Mouse (Mus musculus) hindbrain, embryonic 16.5 days (tissue): ENCODE data around the gene Camk2d. TPM values are rescaled to one million over a fixed set of nuclear protein-coding genes. Genes with fewer than 3 reads are reported as not detected.

Source experiments
- polyA plus RNA-seq: library from polyadenylated mRNA; unstranded; fragments of >200 nt; fragmentation: Nextera tagmentation; extraction: Ambion mirVana; gene quantifications from 2 replicates; pipeline ENCODE4 v1.2.1, GENCODE M21; 2015

The Camk2d gene
- polyA plus RNA-seq, 1 experiment from 2014 or later = 88.9 TPM

Other genes with a start within 250 kb of the Camk2d start
- gene Arsj, start 232.6 kb upstream of the Camk2d start, polyA plus RNA-seq = 0.53 and 0.62 TPM in 2 replicates